ENCODE assay signal across 16 mouse cellular contexts in the genomic region with DNA sequence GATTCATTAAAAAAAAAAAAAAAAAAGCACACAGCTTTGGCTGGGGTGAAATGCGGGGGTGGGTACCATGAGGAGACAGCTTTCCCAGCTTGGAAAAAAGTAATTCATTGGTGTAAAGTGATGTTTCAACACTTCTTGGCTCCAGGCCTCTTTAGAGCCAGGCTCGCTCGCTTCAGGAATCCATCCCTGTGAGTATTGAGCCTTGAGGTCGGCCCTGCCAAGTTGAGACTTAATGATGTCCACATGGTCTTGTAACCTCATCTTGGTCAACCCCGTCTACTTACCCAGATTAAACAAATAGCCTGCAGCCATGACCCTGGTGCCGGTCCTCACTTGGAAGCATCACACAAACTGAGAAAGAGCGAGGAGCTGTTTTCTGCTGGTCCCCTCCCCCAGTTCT.
A peak's percentile ranks its signal among the peaks of the same experiment; 100 is the strongest.
DNase-seq lines count a peak whose midpoint lies in the region; ATAC-seq lines count a peak whose summit lies in the region.
"Had no signal": no experiment of that assay in that cellular context is flagged by ENCODE, and none has a peak within 500 bp of the region (broad histone marks: within the 10 kb centered on the region; RNA-seq: fewer than 3 reads in every experiment).

No protein-coding gene starts in this region.

- peak overlapping the region; percentile 48; the same call in 1 of the 2 replicates for H3K27ac ChIP-seq in heart, embryonic 13.5 days (replicated peaks)
- no peak overlapping the region for H3K27ac ChIP-seq in embryonic facial prominence, embryonic 10.5 days (replicated peaks)
- H3K27ac ChIP-seq in midbrain, embryonic 10.5 days (replicated peaks): no peak overlapping the region
- H3K27ac ChIP-seq: kidney, postnatal 0 days; macrophage had no signal

- no peak for ATAC-seq in heart, embryonic 13.5 days (ENCODE audit: extremely low read depth, insufficient number of reproducible peaks, low FRiP score, low TSS enrichment)
- ATAC-seq: midbrain, embryonic 16.5 days had no signal

- H3K4me2 ChIP-seq in heart, embryonic 13.5 days: no peak overlapping the region
- H3K4me2 ChIP-seq: embryonic facial prominence, embryonic 13.5 days; heart, embryonic 12.5 days had no signal

- intact Hi-C loops in left cerebral cortex, postnatal 4 days (cut with DNase I): no loop called here

- peaks cover 97% of the 10 kb centered on the region for H3K36me3 ChIP-seq in heart, embryonic 13.5 days
- H3K36me3 ChIP-seq in embryonic facial prominence, embryonic 10.5 days (replicated peaks): peaks cover 58% of the 10 kb centered on the region
- peaks cover 34% of the 10 kb centered on the region for H3K36me3 ChIP-seq in midbrain, embryonic 10.5 days

- H3K9me3 ChIP-seq in heart, embryonic 13.5 days: no peaks in the 10 kb centered on the region
- no peaks in the 10 kb centered on the region; the same call in 1 of the 2 replicates for H3K9me3 ChIP-seq in embryonic facial prominence, embryonic 10.5 days
- H3K9me3 ChIP-seq in midbrain, embryonic 10.5 days (replicated peaks): no peaks in the 10 kb centered on the region
- H3K9me3 ChIP-seq: embryonic facial prominence, embryonic 13.5 days; heart, embryonic 12.5 days had no signal

- 76% methylated on average over 7 of the region's 7 CpGs for WGBS in heart, embryonic 13.5 days
- 51% methylated on average over 7 of the region's 7 CpGs for whole genome bisulfite sequencing in embryonic facial prominence, embryonic 10.5 days
- 88% methylated on average over 7 of the region's 7 CpGs for WGBS in midbrain, embryonic 10.5 days

- no peak overlapping the region for H3K9ac ChIP-seq in heart, embryonic 13.5 days
- H3K9ac ChIP-seq: embryonic facial prominence, embryonic 13.5 days; heart, embryonic 12.5 days had no signal

- H3K27me3 ChIP-seq in heart, embryonic 13.5 days (replicated peaks): no peaks in the 10 kb centered on the region
- H3K27me3 ChIP-seq in embryonic facial prominence, embryonic 10.5 days (replicated peaks; ENCODE audit: low read depth, poor library complexity, severe bottlenecking): no peaks in the 10 kb centered on the region
- H3K27me3 ChIP-seq in midbrain, embryonic 10.5 days (ENCODE audit: low read depth, poor library complexity, severe bottlenecking): no peaks in the 10 kb centered on the region
- H3K27me3 ChIP-seq: embryonic facial prominence, embryonic 13.5 days; heart, embryonic 12.5 days had no signal

- DNase-seq in heart, postnatal 4 days: no peak
- DNase-seq in embryonic facial prominence, embryonic 10.5 days (ENCODE audit: low spot score): peak; percentile 52
- DNase-seq in gonadal fat pad, adult 2 months (ENCODE audit: low read depth): peak; percentile 81
- DNase-seq in lung, postnatal 25 days (ENCODE audit: low spot score): peak; percentile 48
- DNase-seq in left cerebral cortex, postnatal 4 days: no peak
- DNase-seq in testis, postnatal 14 days (ENCODE audit: low spot score): no peak
- no peak for DNase-seq in midbrain, embryonic 10.5 days (ENCODE audit: low spot score)
- DNase-seq: cerebellum, adult 9-10 months; retina, postnatal 1 day; thymus, postnatal 25 days had no signal

- H3K4me1 ChIP-seq in heart, embryonic 13.5 days: peaks cover 11% of the 10 kb centered on the region
- H3K4me1 ChIP-seq in embryonic facial prominence, embryonic 10.5 days: peaks cover 28% of the 10 kb centered on the region
- no peaks in the 10 kb centered on the region for H3K4me1 ChIP-seq in midbrain, embryonic 10.5 days

- no peak overlapping the region for H3K4me3 ChIP-seq in heart, embryonic 13.5 days
- no peak overlapping the region for H3K4me3 ChIP-seq in embryonic facial prominence, embryonic 10.5 days
- no peak overlapping the region for H3K4me3 ChIP-seq in midbrain, embryonic 10.5 days
- H3K4me3 ChIP-seq: embryonic facial prominence, embryonic 13.5 days; heart, embryonic 12.5 days had no signal

Comparison
In these comparisons a context has a peak if more than half of its experiments do, and no peak if none do; other contexts are left out.
1. DNase-seq: peak in embryonic facial prominence, embryonic 10.5 days (single experiment), gonadal fat pad, adult 2 months (single experiment) and lung, postnatal 25 days (single experiment); none in heart, postnatal 4 days (single experiment), left cerebral cortex, postnatal 4 days (single experiment), testis, postnatal 14 days (single experiment) and midbrain, embryonic 10.5 days (single experiment).